Mouse (Mus musculus) E14TG2a.4 (cell line): ENCODE measurements around the gene Bpifa5.

Experiments
- CTCF ChIP-seq: conservative IDR thresholded peaks from 2 replicates; pipeline ENCODE4 v1.5.1; 2014; ENCODE audit warnings: low read length
- NANOG ChIP-seq: IDR thresholded peaks from 2 replicates; pipeline ENCODE4 v1.6.1; 2014; ENCODE audit warnings: borderline replicate concordance, low read length, mixed read lengths
- POU5F1 ChIP-seq: IDR thresholded peaks from 2 replicates; pipeline ENCODE4 v1.6.1; 2014; ENCODE audit warnings: low read length, borderline replicate concordance

GRCm38 (mm10) chr2:154193994-154194504 lies 31.6 kb downstream of the Bpifa5 start:
- TF ChIP-seq CTCF (no peak), POU5F1 (no peak), NANOG (no peak)
